Mouse (Mus musculus) CD4-positive, CD25-positive, alpha-beta regulatory T cell, adult 2 months (primary cell): ENCODE data around the gene Gm20824.
"Not testable (repeated sequence)": the region's sequence is repeated elsewhere in the genome, so short reads cannot be mapped to it uniquely, and the experiment has no call there.

Experiments
- DNase-seq: peaks from one replicate; pipeline ENCODE4 v3.0.0-alpha.2; 2012; ENCODE audit warnings: low read depth, low spot score

Gene Gm20824

GRCm38 (mm10) chrY:8257607-8258006, at the start of gene Gm20824:
Gene Gm20824, plus strand, starts transcription at chrY:8257907.
- DNase-seq: not testable (repeated sequence)
